Mouse (Mus musculus): ENCODE measurements around the gene Colca2. TPM values are rescaled to one million over a fixed set of nuclear protein-coding genes. Genes with fewer than 3 reads are reported as not detected.

Gene Colca2
- polyA plus RNA-seq, 1 experiment from 2014 or later: 4.3 TPM

GRCm38 (mm10) chr9:51277834-51278498, 403 bp downstream of the Colca2 start:
- Histone ChIP-seq H3K27ac (replicated peaks; ENCODE audit: low read depth, low read length) (peak overlapping the region; percentile 72), H3K4me2 (ENCODE audit: low read depth, low read length) (peak overlapping the region; percentile 90), H3K9me3 (ENCODE audit: control insufficient read depth, low read length) (no peaks in the 10 kb centered on the region), H3K4me1 (ENCODE audit: control insufficient read depth, insufficient read depth, low read length) (peaks cover 5% of the 10 kb centered on the region), H3K27me3 (replicated peaks; ENCODE audit: control insufficient read depth, insufficient read depth, low read length) (0 out of 2 replicates have a peak, but pooled peaks cover 10% of the 10 kb centered on the region), H3K36me3 (ENCODE audit: control insufficient read depth, insufficient read depth, low read length) (no peaks in the 10 kb centered on the region), H3K4me3 (ENCODE audit: low read depth, low read length) (peak overlapping the region; percentile 61), H3K9ac (ENCODE audit: low read depth, low read length) (peak overlapping the region; percentile 65)
- 15% methylated on average over 13 of the region's 13 CpGs for WGBS
- DNase-seq (ENCODE audit: low spot score): peak; percentile 44
- ATAC-seq (ENCODE audit: low read depth): peak; percentile 47

- H3K4me1 ChIP-seq (ENCODE audit: control insufficient read depth, insufficient read depth, low read length): peaks cover 5% of the 10 kb centered on the region
- peak; percentile 63 for DNase-seq (ENCODE audit: low spot score)
- H3K9me3 ChIP-seq (ENCODE audit: control insufficient read depth, low read length): no peaks in the 10 kb centered on the region
- WGBS: 30% methylated on average over 4 of the region's 4 CpGs
- no peak for ATAC-seq (ENCODE audit: low read depth)
- no peak overlapping the region for H3K4me3 ChIP-seq (ENCODE audit: low read depth, low read length)
- H3K27me3 ChIP-seq (replicated peaks; ENCODE audit: control insufficient read depth, insufficient read depth, low read length): 0 out of 2 replicates have a peak, but pooled peaks cover under 1% of the 10 kb centered on the region
- no peak overlapping the region for H3K27ac ChIP-seq (replicated peaks; ENCODE audit: low read depth, low read length)
- H3K4me2 ChIP-seq (ENCODE audit: low read depth, low read length): no peak overlapping the region
- H3K9ac ChIP-seq (ENCODE audit: low read depth, low read length): no peak overlapping the region
- H3K36me3 ChIP-seq (ENCODE audit: control insufficient read depth, insufficient read depth, low read length): no peaks in the 10 kb centered on the region
Observed at GRCm38 (mm10) chr9:51274678-51275077, 3.7 kb downstream of the Colca2 start.

DNA sequence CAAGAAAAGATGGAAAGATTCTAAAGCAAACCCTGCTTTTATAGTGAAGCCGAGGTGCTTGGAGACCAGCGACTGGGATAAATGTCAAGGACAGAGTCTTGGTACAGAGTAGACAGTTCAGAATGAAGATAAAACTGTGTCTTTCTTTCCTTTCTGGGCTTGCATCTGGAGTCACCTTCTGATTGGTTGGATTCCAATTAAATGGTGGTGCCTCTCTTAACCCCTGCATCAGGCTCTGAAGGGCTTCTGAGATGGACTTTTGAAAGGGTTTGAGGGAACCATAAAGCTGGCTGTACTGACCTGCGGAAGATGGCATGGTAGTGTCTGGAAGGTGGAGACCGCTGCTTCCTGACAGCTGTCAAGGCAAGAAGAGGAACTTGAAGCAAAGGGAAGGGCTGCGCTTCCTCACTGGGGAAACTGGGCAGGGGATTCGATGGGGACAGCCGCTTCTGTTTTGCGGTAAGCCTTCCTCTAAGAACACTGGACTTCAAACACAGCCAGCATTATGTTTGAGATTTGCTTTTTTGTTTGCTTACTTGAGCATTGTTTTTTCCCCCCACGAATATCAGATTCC, 4.7 kb downstream of the Colca2 start:
- Histone ChIP-seq H3K36me3 (ENCODE audit: control insufficient read depth, insufficient read depth, low read length) (no peaks in the 10 kb centered on the region), H3K4me1 (ENCODE audit: control insufficient read depth, insufficient read depth, low read length) (peaks cover 7% of the 10 kb centered on the region), H3K4me2 (ENCODE audit: low read depth, low read length) (no peak overlapping the region), H3K9me3 (ENCODE audit: control insufficient read depth, low read length) (no peaks in the 10 kb centered on the region), H3K4me3 (ENCODE audit: low read depth, low read length) (no peak overlapping the region), H3K27ac (replicated peaks; ENCODE audit: low read depth, low read length) (no peak overlapping the region), H3K9ac (ENCODE audit: low read depth, low read length) (no peak overlapping the region), H3K27me3 (replicated peaks; ENCODE audit: control insufficient read depth, insufficient read depth, low read length) (no peaks in the 10 kb centered on the region)
- WGBS: 71% methylated on average over 9 of the region's 9 CpGs
- ATAC-seq (ENCODE audit: low read depth) (no peak), DNase-seq (ENCODE audit: low spot score) (no peak)

DNA sequence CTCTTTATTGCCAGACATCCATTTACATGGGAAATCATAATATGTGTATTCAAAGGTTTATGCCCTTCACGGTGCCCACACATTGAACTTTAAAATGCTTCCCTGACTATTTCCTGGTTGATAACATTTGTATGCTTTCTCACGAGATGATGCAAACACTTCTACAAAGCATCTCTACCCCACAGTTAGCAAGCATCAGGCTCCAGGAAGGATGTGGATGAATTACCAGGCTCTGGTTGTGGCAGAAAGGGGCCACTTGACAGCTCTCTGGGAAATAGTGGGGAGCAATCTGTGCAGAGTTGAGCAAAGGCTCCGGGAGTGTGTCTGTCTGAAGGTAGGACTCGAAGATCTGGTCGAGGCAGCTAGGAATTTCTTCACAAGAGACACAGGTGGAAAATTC, 6.3 kb downstream of the Colca2 start:
- Histone ChIP-seq H3K9ac (ENCODE audit: low read depth, low read length) (no peak overlapping the region), H3K4me3 (ENCODE audit: low read depth, low read length) (no peak overlapping the region), H3K4me1 (ENCODE audit: control insufficient read depth, insufficient read depth, low read length) (peaks cover 4% of the 10 kb centered on the region; the same call in 1 of the 2 replicates), H3K27me3 (replicated peaks; ENCODE audit: control insufficient read depth, insufficient read depth, low read length) (no peaks in the 10 kb centered on the region), H3K27ac (replicated peaks; ENCODE audit: low read depth, low read length) (no peak overlapping the region), H3K36me3 (ENCODE audit: control insufficient read depth, insufficient read depth, low read length) (no peaks in the 10 kb centered on the region), H3K4me2 (ENCODE audit: low read depth, low read length) (no peak overlapping the region), H3K9me3 (ENCODE audit: control insufficient read depth, low read length) (no peaks in the 10 kb centered on the region)
- ATAC-seq (ENCODE audit: low read depth): no peak
- WGBS: 71% methylated on average over 5 of the region's 5 CpGs
- no peak for DNase-seq (ENCODE audit: low spot score)

DNA sequence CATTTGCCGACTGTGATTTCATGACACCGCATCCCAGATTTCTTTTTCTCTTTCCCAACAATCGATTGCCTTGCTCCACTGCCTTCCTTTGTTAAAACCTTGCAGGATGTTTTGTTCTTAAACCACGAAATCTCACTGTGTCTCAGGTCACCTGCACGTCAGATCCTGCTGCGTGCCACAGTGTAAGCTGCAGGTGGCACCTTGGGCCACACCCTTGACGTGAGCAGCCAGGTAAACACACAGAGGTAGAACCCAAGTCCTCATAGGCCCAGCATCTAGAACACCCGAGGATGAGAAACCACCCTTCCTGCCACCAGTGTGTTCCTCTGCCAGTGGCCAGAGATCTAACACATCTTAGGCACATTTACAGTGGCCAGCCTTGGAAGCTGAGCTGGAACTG, 7.3 kb downstream of the Colca2 start:
- H3K27ac ChIP-seq (replicated peaks; ENCODE audit: low read depth, low read length): no peak overlapping the region
- DNase-seq (ENCODE audit: low spot score) (peak; percentile 58), ATAC-seq (ENCODE audit: low read depth) (peak; percentile 81; the same call in 1 of the 2 replicates)
- no peak overlapping the region for H3K9ac ChIP-seq (ENCODE audit: low read depth, low read length)
- no peaks in the 10 kb centered on the region for H3K27me3 ChIP-seq (replicated peaks; ENCODE audit: control insufficient read depth, insufficient read depth, low read length)
- no peak overlapping the region for H3K4me3 ChIP-seq (ENCODE audit: low read depth, low read length)
- WGBS: 77% methylated on average over 8 of the region's 8 CpGs
- no peak overlapping the region for H3K4me2 ChIP-seq (ENCODE audit: low read depth, low read length)
- H3K9me3 ChIP-seq (ENCODE audit: control insufficient read depth, low read length): no peaks in the 10 kb centered on the region
- no peaks in the 10 kb centered on the region for H3K36me3 ChIP-seq (ENCODE audit: control insufficient read depth, insufficient read depth, low read length)
- peaks cover 4% of the 10 kb centered on the region; the same call in 1 of the 2 replicates for H3K4me1 ChIP-seq (ENCODE audit: control insufficient read depth, insufficient read depth, low read length)

GRCm38 (mm10) chr9:51268852-51269251, 9.5 kb downstream of the Colca2 start:
- no peaks in the 10 kb centered on the region for H3K27me3 ChIP-seq (replicated peaks; ENCODE audit: control insufficient read depth, insufficient read depth, low read length)
- H3K27ac ChIP-seq (replicated peaks; ENCODE audit: low read depth, low read length): no peak overlapping the region
- ATAC-seq (ENCODE audit: low read depth) (no peak), DNase-seq (ENCODE audit: low spot score) (peak; percentile 20)
- no peaks in the 10 kb centered on the region for H3K36me3 ChIP-seq (ENCODE audit: control insufficient read depth, insufficient read depth, low read length)
- WGBS: 72% methylated on average over 5 of the region's 5 CpGs
- no peak overlapping the region for H3K9ac ChIP-seq (ENCODE audit: low read depth, low read length)
- no peak overlapping the region for H3K4me2 ChIP-seq (ENCODE audit: low read depth, low read length)
- H3K4me1 ChIP-seq (ENCODE audit: control insufficient read depth, insufficient read depth, low read length): peaks cover 4% of the 10 kb centered on the region; the same call in 1 of the 2 replicates
- H3K9me3 ChIP-seq (ENCODE audit: control insufficient read depth, low read length): no peaks in the 10 kb centered on the region
- H3K4me3 ChIP-seq (ENCODE audit: low read depth, low read length): no peak overlapping the region

- Histone ChIP-seq H3K36me3 (ENCODE audit: control insufficient read depth, insufficient read depth, low read length) (no peaks in the 10 kb centered on the region), H3K4me1 (ENCODE audit: control insufficient read depth, insufficient read depth, low read length) (no peaks in the 10 kb centered on the region), H3K9ac (ENCODE audit: low read depth, low read length) (no peak overlapping the region), H3K9me3 (ENCODE audit: control insufficient read depth, low read length) (no peaks in the 10 kb centered on the region), H3K4me2 (ENCODE audit: low read depth, low read length) (no peak overlapping the region), H3K27me3 (replicated peaks; ENCODE audit: control insufficient read depth, insufficient read depth, low read length) (no peaks in the 10 kb centered on the region), H3K27ac (replicated peaks; ENCODE audit: low read depth, low read length) (no peak overlapping the region), H3K4me3 (ENCODE audit: low read depth, low read length) (no peak overlapping the region)
- no peak for ATAC-seq (ENCODE audit: low read depth)
- WGBS: 68% methylated on average over 5 of the region's 5 CpGs
- no peak for DNase-seq (ENCODE audit: low spot score)
Observed at GRCm38 (mm10) chr9:51258426-51258825, 19.9 kb downstream of the Colca2 start.

DNA sequence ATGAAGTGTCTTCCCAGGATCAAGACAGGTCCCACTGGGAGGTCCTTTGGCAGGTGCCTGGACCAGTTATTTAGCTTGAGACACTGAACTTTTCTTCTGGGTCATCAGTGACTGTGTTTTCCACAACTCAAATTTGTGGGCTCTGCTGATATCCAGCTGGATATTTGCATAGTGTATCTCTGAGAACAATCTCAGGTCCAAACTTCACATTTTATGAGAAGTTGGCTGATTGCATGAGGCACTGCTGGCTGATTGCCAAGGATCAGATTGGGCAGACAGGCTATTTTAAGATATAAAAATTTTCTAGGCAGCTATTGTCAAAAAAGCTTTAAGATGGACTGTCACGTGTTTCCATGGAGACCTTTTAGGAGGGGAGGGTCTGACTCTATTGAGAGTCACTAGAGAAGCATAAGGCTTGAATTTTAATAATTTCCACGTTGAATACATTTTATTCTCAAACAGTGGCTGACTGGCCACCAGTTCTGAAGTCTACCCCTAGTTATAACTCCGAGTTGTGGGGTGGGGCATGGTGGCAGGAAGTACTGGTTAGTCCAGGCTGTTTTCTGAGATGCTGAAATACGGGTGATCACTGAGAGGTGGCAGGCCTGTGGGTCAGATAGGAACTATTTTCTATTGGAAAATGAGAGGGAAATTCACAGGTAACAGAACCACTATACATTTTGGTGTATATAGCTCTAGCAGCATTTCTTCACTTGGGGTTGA, 21.4 kb downstream of the Colca2 start:
- no peak for ATAC-seq (ENCODE audit: low read depth)
- H3K27me3 ChIP-seq (replicated peaks; ENCODE audit: control insufficient read depth, insufficient read depth, low read length): no peaks in the 10 kb centered on the region
- H3K27ac ChIP-seq (replicated peaks; ENCODE audit: low read depth, low read length): no peak overlapping the region
- WGBS: 61% methylated on average over 4 of the region's 4 CpGs
- no peaks in the 10 kb centered on the region for H3K9me3 ChIP-seq (ENCODE audit: control insufficient read depth, low read length)
- DNase-seq (ENCODE audit: low spot score): no peak
- H3K9ac ChIP-seq (ENCODE audit: low read depth, low read length): no peak overlapping the region
- H3K36me3 ChIP-seq (ENCODE audit: control insufficient read depth, insufficient read depth, low read length): no peaks in the 10 kb centered on the region
- H3K4me3 ChIP-seq (ENCODE audit: low read depth, low read length): no peak overlapping the region
- peaks cover 8% of the 10 kb centered on the region for H3K4me1 ChIP-seq (ENCODE audit: control insufficient read depth, insufficient read depth, low read length)
- H3K4me2 ChIP-seq (ENCODE audit: low read depth, low read length): no peak overlapping the region

All from embryonic facial prominence, embryonic 14.5 days (tissue).